Mouse (Mus musculus) hindbrain, embryonic 14.5 days (tissue): ENCODE data around the gene Exoc8. TPM values are rescaled to one million over a fixed set of nuclear protein-coding genes. Genes with fewer than 3 reads are reported as not detected.

Experiments used
- ATAC-seq: fragments of 200-750 bp; cut with Nextera tagmentation; 2 replicates; pipeline ENCODE4 v1.8.0; 2017; ENCODE audit warnings: moderate number of reproducible peaks, mild to moderate bottlenecking, moderate TSS enrichment, moderate library complexity; ENCODE audit not compliant: low FRiP score
- DNase-seq: peaks from one replicate; pipeline ENCODE4 v3.0.0-alpha.2; 2015; ENCODE audit warnings: low spot score
- H3K27ac ChIP-seq: fragments of 300-500 bp; sonication (generic); 2 replicates; pipeline ENCODE4 v1.5.1; 2014; ENCODE audit warnings: mild to moderate bottlenecking, moderate library complexity
- H3K27me3 ChIP-seq: fragments of 300-500 bp; sonication (generic); 2 replicates; pipeline ENCODE4 v1.6.1; 2014; ENCODE audit warnings: mild to moderate bottlenecking, low read length, mixed read lengths; ENCODE audit not compliant: control insufficient read depth, insufficient read depth
- H3K36me3 ChIP-seq: fragments of 300-500 bp; sonication (generic); replicated peaks from 2 replicates; pipeline ENCODE4 v1.6.1; 2014; ENCODE audit not compliant: control insufficient read depth, insufficient read depth
- H3K4me1 ChIP-seq: fragments of 300-500 bp; sonication (generic); replicated peaks from 2 replicates; pipeline ENCODE4 v1.6.1; 2014; ENCODE audit warnings: antibody characterized with exemption, low read length, mixed read lengths; ENCODE audit not compliant: control insufficient read depth, insufficient read depth
- H3K4me2 ChIP-seq: fragments of 300-500 bp; sonication (generic); replicated peaks from 2 replicates; pipeline ENCODE4 v1.6.1; 2014; ENCODE audit warnings: mild to moderate bottlenecking, moderate library complexity
- H3K4me3 ChIP-seq: fragments of 300-500 bp; sonication (generic); replicated peaks from 2 replicates; pipeline ENCODE4 v1.5.1; 2014; ENCODE audit warnings: mild to moderate bottlenecking, low read length
- H3K9ac ChIP-seq: fragments of 300-500 bp; sonication (generic); 2 replicates; pipeline ENCODE4 v1.6.1; 2014
- H3K9me3 ChIP-seq: fragments of 300-500 bp; sonication (generic); 2 replicates; pipeline ENCODE4 v1.6.1; 2016; ENCODE audit warnings: low read length; ENCODE audit not compliant: control insufficient read depth
- WGBS: fragments of 180-500 bp; shearing (Covaris S2); extraction: QIAGEN DNeasy Blood & Tissue Kit; methylation state at CpG from one replicate; pipeline ENCODE4 v1.1.7; 2014; 5-methylcytosine and 5-hydroxymethylcytosine counted together
- polyA plus RNA-seq: library from polyadenylated mRNA; unstranded; fragments of >200 nt; fragmentation: Nextera tagmentation; extraction: Ambion mirVana; gene quantifications from 2 replicates; pipeline ENCODE4 v1.2.1, GENCODE M21; 2014

Gene Exoc8
- polyA plus RNA-seq, 1 experiment from 2014 or later, result 14.7 TPM

DNA sequence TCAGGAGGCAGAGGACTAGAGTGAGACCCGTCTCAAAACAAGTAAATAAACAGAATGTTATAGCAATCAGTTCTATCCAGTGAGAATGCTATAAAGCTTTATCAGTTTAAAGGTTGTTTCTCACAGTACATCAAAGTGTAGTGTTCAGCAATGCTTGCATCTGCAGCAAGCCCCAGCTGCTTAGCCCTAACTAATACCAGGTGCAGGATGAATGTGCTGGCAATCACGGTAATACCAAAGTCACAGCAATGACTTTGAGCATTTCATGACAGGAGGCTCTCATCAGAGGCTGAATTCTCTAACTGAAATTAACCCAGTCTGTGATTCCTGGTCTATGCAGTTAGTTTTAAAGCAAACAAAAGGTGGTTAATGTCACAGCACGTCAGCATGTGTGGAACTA lies 4.9 kb downstream of the Exoc8 start:
- Histone ChIP-seq H3K4me1 (peaks cover 9% of the 10 kb centered on the region), H3K4me2 (no peak overlapping the region), H3K36me3 (peaks cover 73% of the 10 kb centered on the region), H3K9ac (no peak overlapping the region), H3K27ac (no peak overlapping the region), H3K4me3 (no peak overlapping the region), H3K27me3 (no peaks in the 10 kb centered on the region), H3K9me3 (no peaks in the 10 kb centered on the region)
- DNase-seq, result no peak
- 80% methylated on average over 3 of the region's 3 CpGs for WGBS
- ATAC-seq, result no peak

DNA sequence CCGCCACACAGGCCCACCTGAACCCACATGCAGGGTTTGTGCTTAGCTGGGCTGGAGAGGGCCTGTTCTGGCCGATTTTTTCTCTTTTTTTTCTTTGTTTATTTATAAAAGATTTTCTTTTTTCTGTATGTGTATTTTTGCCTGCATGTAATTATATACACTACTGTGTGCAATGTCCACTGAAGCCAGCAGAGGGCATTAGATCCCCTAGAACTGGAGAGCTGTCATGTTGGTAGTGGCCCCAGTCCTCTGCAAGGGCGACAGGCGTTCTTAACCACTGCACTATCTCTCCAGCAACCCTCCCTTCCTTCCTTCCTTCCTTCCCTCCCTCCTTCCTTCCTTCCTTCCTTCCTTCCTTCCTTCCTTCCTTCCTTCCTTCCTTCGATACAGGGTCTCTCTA lies 9.1 kb downstream of the Exoc8 start:
- no peaks in the 10 kb centered on the region for H3K27me3 ChIP-seq
- no peak for ATAC-seq
- H3K4me2 ChIP-seq, result no peak overlapping the region
- 94% methylated on average over 5 of the region's 5 CpGs for WGBS
- no peaks in the 10 kb centered on the region; the same call in 1 of the 2 replicates for H3K4me1 ChIP-seq
- no peak for DNase-seq
- H3K4me3 ChIP-seq, result no peak overlapping the region
- peaks cover 94% of the 10 kb centered on the region for H3K36me3 ChIP-seq
- H3K27ac ChIP-seq, result no peak overlapping the region
- H3K9me3 ChIP-seq, result no peaks in the 10 kb centered on the region
- no peak overlapping the region for H3K9ac ChIP-seq

DNA sequence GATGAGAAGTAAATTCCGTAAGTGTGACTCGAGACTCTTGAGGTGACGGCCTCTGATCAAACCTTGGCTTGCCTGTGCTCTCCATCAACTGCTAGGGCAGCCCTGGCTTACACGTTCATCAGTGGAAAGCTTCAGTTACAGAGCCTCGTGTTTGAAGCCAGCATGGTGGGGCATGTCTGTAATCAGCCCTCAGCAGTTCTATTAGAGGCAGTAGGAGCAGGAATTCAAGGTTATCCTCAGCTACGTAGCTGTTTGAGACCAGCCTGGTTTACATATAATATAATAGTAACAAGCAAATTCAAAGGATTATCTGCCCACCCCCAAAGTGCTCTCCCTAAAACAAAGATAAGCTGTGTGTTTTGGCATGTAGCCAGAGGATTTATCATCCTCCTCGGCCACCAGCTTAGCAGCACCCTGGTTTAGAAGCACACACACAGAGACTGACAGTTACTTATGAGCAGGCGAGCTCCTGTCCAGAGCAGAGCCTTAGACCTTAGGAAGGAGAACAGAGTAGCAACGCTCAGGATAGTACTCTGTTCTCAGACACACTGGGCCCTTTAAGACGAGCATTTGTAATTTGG lies 18.5 kb downstream of the Exoc8 start:
- Histone ChIP-seq H3K36me3 (peaks cover 94% of the 10 kb centered on the region), H3K27me3 (no peaks in the 10 kb centered on the region), H3K4me3 (no peak overlapping the region), H3K9ac (no peak overlapping the region), H3K4me2 (no peak overlapping the region), H3K27ac (no peak overlapping the region), H3K9me3 (no peaks in the 10 kb centered on the region), H3K4me1 (no peaks in the 10 kb centered on the region)
- 92% methylated on average over 10 of the region's 10 CpGs for WGBS
- ATAC-seq, result no peak
- no peak for DNase-seq

GRCm38 (mm10) chr8:124878141-124878540 lies 19.4 kb downstream of the Exoc8 start:
- 92% methylated on average over 5 of the region's 5 CpGs for whole genome bisulfite sequencing
- Histone ChIP-seq H3K9me3 (no peaks in the 10 kb centered on the region), H3K27ac (no peak overlapping the region), H3K9ac (no peak overlapping the region), H3K27me3 (no peaks in the 10 kb centered on the region), H3K4me2 (no peak overlapping the region), H3K4me1 (no peaks in the 10 kb centered on the region), H3K36me3 (peaks cover 94% of the 10 kb centered on the region), H3K4me3 (no peak overlapping the region)
- ATAC-seq (no peak), DNase-seq (no peak)

GRCm38 (mm10) chr8:124872690-124873089 lies 24.8 kb downstream of the Exoc8 start:
- H3K27ac ChIP-seq, result no peak overlapping the region
- no peak for ATAC-seq
- no peaks in the 10 kb centered on the region for H3K9me3 ChIP-seq
- DNase-seq, result no peak
- 97% methylated on average over 5 of the region's 5 CpGs for WGBS
- no peak overlapping the region for H3K9ac ChIP-seq
- no peak overlapping the region for H3K4me2 ChIP-seq
- no peaks in the 10 kb centered on the region for H3K4me1 ChIP-seq
- H3K27me3 ChIP-seq, result no peaks in the 10 kb centered on the region
- H3K36me3 ChIP-seq, result peaks cover 71% of the 10 kb centered on the region
- no peak overlapping the region for H3K4me3 ChIP-seq

GRCm38 (mm10) chr8:124872081-124872480 lies 25.4 kb downstream of the Exoc8 start:
- Histone ChIP-seq H3K36me3 (peaks cover 64% of the 10 kb centered on the region), H3K27me3 (no peaks in the 10 kb centered on the region), H3K27ac (no peak overlapping the region), H3K9ac (no peak overlapping the region), H3K9me3 (no peaks in the 10 kb centered on the region), H3K4me2 (no peak overlapping the region), H3K4me3 (no peak overlapping the region), H3K4me1 (no peaks in the 10 kb centered on the region)
- 94% methylated on average over 7 of the region's 7 CpGs for WGBS
- ATAC-seq (no peak), DNase-seq (no peak)

- H3K4me1 ChIP-seq, result no peaks in the 10 kb centered on the region
- H3K9me3 ChIP-seq, result no peaks in the 10 kb centered on the region
- peaks cover 58% of the 10 kb centered on the region for H3K36me3 ChIP-seq
- no peak overlapping the region for H3K4me2 ChIP-seq
- DNase-seq (no peak), ATAC-seq (no peak)
- H3K4me3 ChIP-seq, result no peak overlapping the region
- H3K27ac ChIP-seq, result no peak overlapping the region
- 94% methylated on average over 7 of the region's 7 CpGs for WGBS
- no peaks in the 10 kb centered on the region for H3K27me3 ChIP-seq
- H3K9ac ChIP-seq, result no peak overlapping the region
Observed at GRCm38 (mm10) chr8:124871474-124871873, 26.0 kb downstream of the Exoc8 start.

- no peaks in the 10 kb centered on the region for H3K27me3 ChIP-seq
- 88% methylated on average over 6 of the region's 6 CpGs for WGBS
- no peaks in the 10 kb centered on the region for H3K9me3 ChIP-seq
- H3K9ac ChIP-seq, result no peak overlapping the region
- H3K4me2 ChIP-seq, result no peak overlapping the region
- no peak for DNase-seq
- H3K36me3 ChIP-seq, result peaks cover 43% of the 10 kb centered on the region
- ATAC-seq, result no peak
- H3K4me1 ChIP-seq, result no peaks in the 10 kb centered on the region
- no peak overlapping the region for H3K4me3 ChIP-seq
- no peak overlapping the region for H3K27ac ChIP-seq
Observed at GRCm38 (mm10) chr8:124869708-124870107, 27.8 kb downstream of the Exoc8 start.

DNA sequence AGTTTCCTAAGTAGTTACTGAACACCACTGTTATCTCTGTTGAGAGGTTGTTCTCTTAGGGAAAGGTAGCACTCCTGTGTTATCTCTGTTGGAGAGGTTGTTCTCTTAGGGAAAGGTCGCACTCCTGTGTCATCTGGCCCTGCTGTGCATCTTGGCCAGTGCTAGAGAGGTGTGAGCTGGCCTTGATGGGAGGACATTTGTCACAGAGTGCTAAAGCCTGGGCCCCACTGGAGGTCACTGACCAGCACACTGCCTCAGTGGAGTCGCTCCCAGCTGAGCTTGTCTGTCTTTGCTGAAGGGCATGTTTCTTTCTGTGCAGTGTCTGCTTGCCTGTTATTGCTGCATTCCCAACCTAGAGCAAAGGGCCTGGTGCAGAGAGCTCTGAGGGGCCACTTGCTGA lies 30.4 kb downstream of the Exoc8 start:
- no peak overlapping the region for H3K27ac ChIP-seq
- H3K9me3 ChIP-seq, result no peaks in the 10 kb centered on the region
- H3K27me3 ChIP-seq, result no peaks in the 10 kb centered on the region
- DNase-seq (no peak), ATAC-seq (no peak)
- no peak overlapping the region for H3K4me3 ChIP-seq
- H3K36me3 ChIP-seq, result peaks cover 17% of the 10 kb centered on the region; the same call in 1 of the 2 replicates
- no peak overlapping the region for H3K9ac ChIP-seq
- peaks cover 7% of the 10 kb centered on the region for H3K4me1 ChIP-seq
- H3K4me2 ChIP-seq, result no peak overlapping the region
- WGBS, result 93% methylated on average over 2 of the region's 2 CpGs

- H3K4me3 ChIP-seq, result no peak overlapping the region
- no peak for ATAC-seq
- no peak overlapping the region for H3K4me2 ChIP-seq
- H3K9me3 ChIP-seq, result no peaks in the 10 kb centered on the region
- H3K27ac ChIP-seq, result no peak overlapping the region
- H3K4me1 ChIP-seq, result peaks cover 7% of the 10 kb centered on the region
- WGBS, result 82% methylated on average over 3 of the region's 3 CpGs
- no peak for DNase-seq
- no peaks in the 10 kb centered on the region for H3K27me3 ChIP-seq
- H3K9ac ChIP-seq, result no peak overlapping the region
- peaks cover 12% of the 10 kb centered on the region; the same call in 1 of the 2 replicates for H3K36me3 ChIP-seq
Observed at GRCm38 (mm10) chr8:124866669-124867068, 30.8 kb downstream of the Exoc8 start.
